Mouse (Mus musculus) MEL (cell line): ENCODE results near the gene Gpr150. TPM values are rescaled to one million over a fixed set of nuclear protein-coding genes. Genes with fewer than 3 reads are reported as not detected.

Source experiments
- DNase-seq: peaks from one replicate; pipeline ENCODE4 v3.0.0; 2011; ENCODE audit warnings: low read depth, low spot score
- H3K27ac ChIP-seq: 2 replicates; pipeline ENCODE4 v1.5.1; 2012; ENCODE audit warnings: low read depth, mild to moderate bottlenecking, control low read depth, low read length, moderate library complexity; ENCODE audit not compliant: control insufficient read depth
- H3K27me3 ChIP-seq, 2 experiments: fragments of 150-350 bp in 1 of 2; sonication (generic) in 1 of 2; 2 replicates each; pipeline ENCODE4 v1.6.1; 2012; ENCODE audit warnings: low read length in 2 of 2, mild to moderate bottlenecking in 2 of 2, improper control_type of control experiment in 1 of 2, moderate library complexity in 1 of 2; ENCODE audit not compliant: insufficient read depth in 2 of 2, control insufficient read depth in 1 of 2
- H3K36me3 ChIP-seq, 2 experiments: 2 replicates each; pipeline ENCODE4 v1.6.1; 2012 to 2014; ENCODE audit warnings: low read length in 2 of 2, improper control_type of control experiment in 1 of 2, inconsistent platforms in 1 of 2, mild to moderate bottlenecking in 1 of 2; ENCODE audit not compliant: insufficient read depth in 2 of 2, control insufficient read depth in 1 of 2
- H3K4me1 ChIP-seq, 2 experiments: fragments of 150-350 bp in 1 of 2; sonication (generic) in 1 of 2; 2 replicates each; pipeline ENCODE4 v1.6.1; 2012; ENCODE audit warnings: low read length in 2 of 2, improper control_type of control experiment in 1 of 2, mild to moderate bottlenecking in 1 of 2; ENCODE audit not compliant: insufficient read depth in 2 of 2, control insufficient read depth in 1 of 2
- H3K4me3 ChIP-seq, 2 experiments: fragments of 150-350 bp in 1 of 2; sonication (generic) in 1 of 2; 2 replicates each; pipeline ENCODE4 v1.5.1; 2012; ENCODE audit warnings: low read depth in 2 of 2, low read length in 2 of 2, mild to moderate bottlenecking in 2 of 2, moderate library complexity in 2 of 2, control low read depth in 1 of 2, improper control_type of control experiment in 1 of 2; ENCODE audit not compliant: control insufficient read depth in 1 of 2, insufficient read depth in 1 of 2
- H3K79me2 ChIP-seq: 2 replicates; pipeline ENCODE4 v1.6.1; 2012; ENCODE audit warnings: mild to moderate bottlenecking, low read length, moderate library complexity; ENCODE audit not compliant: control insufficient read depth, poor library complexity, insufficient read depth
- H3K9ac ChIP-seq: 2 replicates; pipeline ENCODE4 v1.6.1; 2012; ENCODE audit warnings: low read depth, mild to moderate bottlenecking, control low read depth, low read length, moderate library complexity; ENCODE audit not compliant: control insufficient read depth, poor library complexity, severe bottlenecking
- H3K9me3 ChIP-seq: fragments of 150-350 bp; sonication (generic); replicated peaks from 2 replicates; pipeline ENCODE4 v1.6.1; 2012; ENCODE audit warnings: mild to moderate bottlenecking, low read length, improper control_type of control experiment, moderate library complexity; ENCODE audit not compliant: insufficient read depth
- BHLHE40 ChIP-seq: IDR thresholded peaks from 2 replicates; pipeline ENCODE4 v1.6.1; 2012; ENCODE audit warnings: low read depth, mild to moderate bottlenecking, inconsistent platforms, low read length, improper control_type of control experiment, borderline replicate concordance
- CHD1 ChIP-seq: IDR thresholded peaks from 2 replicates; pipeline ENCODE4 v1.6.1; 2012; ENCODE audit warnings: low read depth, mild to moderate bottlenecking, inconsistent platforms, low read length, improper control_type of control experiment
- CHD2 ChIP-seq: IDR thresholded peaks from 2 replicates; pipeline ENCODE4 v1.6.1; 2011; ENCODE audit warnings: low read length, improper control_type of control experiment
- CTCF ChIP-seq, 3 experiments: IDR thresholded peaks in 2 of 3; conservative IDR thresholded peaks in 1 of 3; 2 replicates each; pipeline ENCODE4 v1.5.1; 2011 to 2012; ENCODE audit warnings: low read length in 3 of 3, low read depth in 2 of 3, mild to moderate bottlenecking in 2 of 3, improper control_type of control experiment in 1 of 3, inconsistent platforms in 1 of 3, mixed read lengths in 1 of 3, moderate library complexity in 1 of 3; ENCODE audit not compliant: control insufficient read depth in 1 of 3, insufficient read depth in 1 of 3, poor library complexity in 1 of 3, severe bottlenecking in 1 of 3
- ETS1 ChIP-seq: IDR thresholded peaks from 2 replicates; pipeline ENCODE4 v1.6.1; 2012; ENCODE audit warnings: low read depth, mild to moderate bottlenecking, inconsistent platforms, low read length, improper control_type of control experiment, moderate library complexity
- KAT2A ChIP-seq: conservative IDR thresholded peaks from 2 replicates; pipeline ENCODE4 v1.6.1; 2012; ENCODE audit warnings: low read depth, low read length, improper control_type of control experiment, inconsistent platforms
- MAX ChIP-seq: IDR thresholded peaks from 2 replicates; pipeline ENCODE4 v1.6.1; 2011; ENCODE audit warnings: low read length, improper control_type of control experiment
- MEF2A ChIP-seq: IDR thresholded peaks from 2 replicates; pipeline ENCODE4 v1.6.1; 2014; ENCODE audit warnings: low read depth, mild to moderate bottlenecking, inconsistent platforms, low read length, improper control_type of control experiment; ENCODE audit not compliant: poor library complexity, insufficient replicate concordance, severe bottlenecking; ENCODE audit errors: extremely low read depth
- MXI1 ChIP-seq: IDR thresholded peaks from 2 replicates; pipeline ENCODE4 v1.6.1; 2011; ENCODE audit warnings: mild to moderate bottlenecking, low read depth, low read length, improper control_type of control experiment
- MYC ChIP-seq: IDR thresholded peaks from 2 replicates; pipeline ENCODE4 v1.6.1; 2011; ENCODE audit warnings: low read depth, mild to moderate bottlenecking, low read length, improper control_type of control experiment, moderate library complexity
- NRF1 ChIP-seq: IDR thresholded peaks from 2 replicates; pipeline ENCODE4 v1.6.1; 2014; ENCODE audit warnings: low read depth, mild to moderate bottlenecking, inconsistent platforms, low read length, improper control_type of control experiment, moderate library complexity; ENCODE audit not compliant: poor library complexity, insufficient read depth, severe bottlenecking
- POLR2A ChIP-seq, 2 experiments: IDR thresholded peaks; 2 replicates each; pipeline ENCODE4 v1.6.1; 2011 to 2012; ENCODE audit warnings: low read length in 2 of 2, mild to moderate bottlenecking in 2 of 2, control low read depth in 1 of 2, improper control_type of control experiment in 1 of 2, low read depth in 1 of 2, moderate library complexity in 1 of 2; ENCODE audit not compliant: control insufficient read depth in 1 of 2, insufficient read depth in 1 of 2, poor library complexity in 1 of 2
- POLR2AphosphoS2 ChIP-seq: IDR thresholded peaks from 2 replicates; pipeline ENCODE4 v1.6.1; 2011; ENCODE audit warnings: low read length, improper control_type of control experiment
- RAD21 ChIP-seq: IDR thresholded peaks from 2 replicates; pipeline ENCODE4 v1.6.1; 2011; ENCODE audit warnings: mild to moderate bottlenecking, low read depth, low read length, improper control_type of control experiment
- RCOR1 ChIP-seq: IDR thresholded peaks from 2 replicates; pipeline ENCODE4 v1.6.1; 2012; ENCODE audit warnings: low read depth, mild to moderate bottlenecking, inconsistent platforms, low read length, improper control_type of control experiment
- SMC3 ChIP-seq: IDR thresholded peaks from 2 replicates; pipeline ENCODE4 v1.6.1; 2011; ENCODE audit warnings: low read depth, low read length, improper control_type of control experiment
- TAL1 ChIP-seq: IDR thresholded peaks from 2 replicates; pipeline ENCODE4 v1.6.1; 2012; ENCODE audit warnings: mild to moderate bottlenecking, inconsistent platforms, low read length, moderate library complexity, mixed read lengths
- TCF12 ChIP-seq: IDR thresholded peaks from 2 replicates; pipeline ENCODE4 v1.6.1; 2014; ENCODE audit warnings: low read depth, mild to moderate bottlenecking, inconsistent platforms, low read length, improper control_type of control experiment, moderate library complexity
- USF2 ChIP-seq, 2 experiments: IDR thresholded peaks; 2 replicates each; pipeline ENCODE4 v1.6.1; 2011 to 2012; ENCODE audit warnings: improper control_type of control experiment in 2 of 2, low read length in 2 of 2, borderline replicate concordance in 1 of 2, inconsistent platforms in 1 of 2, low read depth in 1 of 2, mild to moderate bottlenecking in 1 of 2; ENCODE audit not compliant: insufficient read depth in 1 of 2
- ZC3H11A ChIP-seq: IDR thresholded peaks from 2 replicates; pipeline ENCODE4 v1.6.1; 2012; ENCODE audit warnings: low read depth, mild to moderate bottlenecking, inconsistent platforms, low read length, improper control_type of control experiment
- ZKSCAN1 ChIP-seq: IDR thresholded peaks from 2 replicates; pipeline ENCODE4 v1.6.1; 2012; ENCODE audit warnings: low read depth, mild to moderate bottlenecking, inconsistent platforms, low read length, improper control_type of control experiment, moderate library complexity
- ZMIZ1 ChIP-seq: IDR thresholded peaks from 2 replicates; pipeline ENCODE4 v1.6.1; 2012; ENCODE audit warnings: low read depth, mild to moderate bottlenecking, inconsistent platforms, low read length, improper control_type of control experiment, moderate library complexity
- polyA plus RNA-seq, 2 experiments: library from polyadenylated mRNA; stranded (reverse) in 1 of 2; unstranded in 1 of 2; fragments of >175 nt in 1 of 2; fragments of >200 nt in 1 of 2; gene quantifications; 2 replicates each; pipeline versions ENCODE4 v1.2.1 to v1.2.4; 2012; ENCODE audit warnings: low replicate concordance in 2 of 2, low read depth in 1 of 2; ENCODE audit not compliant: insufficient read length in 2 of 2, insufficient read depth in 1 of 2, missing spikeins in 1 of 2
- total RNA-seq: library from RNA; depleted of rRNA; stranded (reverse); fragments of 300-350 nt; gene quantifications from 2 replicates; pipeline ENCODE4 v1.2.3, GENCODE M21; 2012

The Gpr150 gene
- total and polyA plus RNA-seq, 3 experiments = not detected

DNA sequence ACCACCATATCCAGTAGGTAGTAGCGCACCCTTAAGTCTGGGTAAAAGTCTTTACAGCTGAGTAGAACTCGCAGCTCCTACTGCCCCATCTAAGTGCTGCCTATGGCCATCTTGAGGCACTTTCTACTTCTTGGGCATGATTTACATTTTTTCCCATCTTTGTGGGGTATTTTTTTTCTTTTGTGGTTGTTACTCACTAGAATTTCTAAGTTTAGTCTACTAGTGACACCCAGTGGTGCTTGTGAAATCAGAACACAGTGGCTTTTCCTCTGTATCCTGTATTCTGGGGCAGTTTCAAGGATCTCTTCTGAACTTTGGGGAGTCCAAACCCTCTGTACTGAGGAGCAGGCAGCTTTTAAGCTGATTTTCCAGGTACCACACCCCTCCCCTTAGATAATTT is 35.0 kb downstream of the Gpr150 start:
- no peak overlapping the region for H3K9ac ChIP-seq
- H3K4me3 ChIP-seq = no peak overlapping the region
- peaks cover 0 to 3% of the 10 kb centered on the region in 2 experiments; a peak in 2 of 4 replicates for H3K36me3 ChIP-seq
- TF ChIP-seq CTCF (IDR thresholded peaks at IDR 0.05 in 2 of 3, conservative IDR thresholded peaks at IDR 0.05 in 1 of 3; ENCODE audit: control insufficient read depth in 1 of 3, insufficient read depth in 1 of 3, low read depth in 2 of 3, low read length in 3 of 3, poor library complexity in 1 of 3, severe bottlenecking in 1 of 3) = peak in 1 of 3 experiments; percentile 15; a peak in 1 of 6 replicates
- TF ChIP-seq RAD21 = peak; percentile 13; the same call in 1 of the 2 replicates
- TF ChIP-seq SMC3 = peak; percentile 21; the same call in 1 of the 2 replicates
- no peak for TF ChIP-seq POLR2AphosphoS2
- H3K79me2 ChIP-seq = peaks cover 6% of the 10 kb centered on the region
- H3K4me1 ChIP-seq = peaks cover 0 to 5% of the 10 kb centered on the region in 2 experiments; a peak in 2 of 4 replicates
- DNase-seq = no peak
- no peak overlapping the region for H3K27ac ChIP-seq
- H3K9me3 ChIP-seq = no peaks in the 10 kb centered on the region
- H3K27me3 ChIP-seq = no peaks in the 10 kb centered on the region

DNA sequence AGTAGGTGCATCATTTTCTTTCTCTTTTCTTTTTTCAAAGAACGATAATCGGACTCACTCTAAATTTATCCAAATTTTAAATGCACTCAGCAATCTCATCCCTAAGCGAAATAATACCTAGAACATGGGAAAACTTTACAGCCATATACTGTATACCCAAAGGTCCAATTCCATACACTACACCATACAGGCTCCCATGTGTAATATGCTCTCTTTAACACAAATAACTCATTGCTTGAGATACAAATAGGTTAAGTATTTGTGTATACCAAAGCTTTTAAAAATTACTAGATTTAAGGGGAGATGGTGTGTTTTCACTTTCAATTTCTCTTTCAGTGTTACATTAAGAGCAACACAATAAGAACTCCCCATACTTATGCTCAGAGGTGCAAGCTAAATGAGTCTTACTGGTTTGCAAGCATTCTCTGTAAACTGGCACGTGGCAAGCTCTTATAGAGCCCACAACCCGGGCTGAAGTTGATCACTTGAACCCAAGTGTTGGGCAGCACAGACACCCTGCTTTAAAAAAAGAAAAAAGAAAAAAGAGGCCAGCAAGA is 37.9 kb downstream of the Gpr150 start:
- peaks cover 16% of the 10 kb centered on the region for H3K79me2 ChIP-seq
- H3K4me3 ChIP-seq = peak overlapping the region; percentile 27 to 44
- peak overlapping the region; percentile 32 for H3K9ac ChIP-seq
- H3K4me1 ChIP-seq = peaks cover 8 to 11% of the 10 kb centered on the region in 2 experiments
- H3K36me3 ChIP-seq = peaks cover 0 to 14% of the 10 kb centered on the region in 2 experiments; a peak in 2 of 4 replicates
- no peak overlapping the region for H3K27ac ChIP-seq
- no peaks in the 10 kb centered on the region for H3K9me3 ChIP-seq
- H3K27me3 ChIP-seq = no peaks in the 10 kb centered on the region
- TF ChIP-seq ZMIZ1 = no peak
- no peak for TF ChIP-seq TAL1
- no peak for TF ChIP-seq ZKSCAN1
- TF ChIP-seq MEF2A = no peak
- TF ChIP-seq MXI1 = no peak
- no peak for DNase-seq

DNA sequence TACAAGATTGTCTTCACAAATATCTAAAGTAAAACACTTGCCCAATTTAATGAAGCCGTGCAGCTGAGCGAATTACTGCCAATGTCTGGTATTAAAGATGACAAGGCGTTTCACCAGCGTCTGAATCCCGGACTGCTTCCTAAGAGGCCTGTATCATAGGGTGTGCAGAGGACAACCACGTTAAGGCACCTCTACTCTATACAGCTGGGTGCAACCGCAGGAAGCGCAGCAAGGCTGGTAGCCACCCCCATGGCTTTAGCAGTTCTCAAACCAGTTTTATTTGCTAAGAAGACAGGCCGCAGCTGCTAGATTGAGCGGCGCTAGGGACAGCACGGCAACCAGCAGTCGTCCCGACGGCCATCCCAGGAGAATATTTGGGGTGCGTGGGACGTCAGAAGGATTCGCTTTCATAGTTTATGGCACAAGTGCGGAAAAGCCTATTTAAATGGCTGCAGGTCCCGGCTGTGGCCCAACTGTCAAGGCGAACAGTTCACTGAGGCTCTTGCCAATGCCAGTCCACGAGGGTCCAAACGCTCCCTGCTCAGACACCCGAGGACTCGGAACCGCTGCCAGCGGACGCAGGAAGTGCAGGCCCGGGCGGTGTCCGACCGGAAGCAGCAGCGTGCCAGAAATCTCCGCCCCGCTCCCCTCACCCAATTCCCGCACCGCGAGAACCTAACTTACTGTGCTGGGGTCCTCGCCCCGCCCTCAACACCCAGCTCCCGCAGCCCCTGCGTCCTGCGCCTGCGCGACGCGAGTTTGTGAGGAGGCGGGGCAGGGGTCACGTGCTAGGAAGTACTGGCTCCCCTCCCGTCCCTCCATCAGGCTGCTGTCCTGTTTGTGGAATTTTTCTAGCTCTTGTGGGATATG is 38.6 kb downstream of the Gpr150 start, which contains the start of gene Rfesd:
Rfesd (minus strand) TSS at position 746 of the 870 bp plus-strand sequence.
- Histone ChIP-seq H3K9ac (peak within 1 kb of the TSS; percentile 96), H3K79me2 (peaks cover 21% of the 10 kb centered on the region), H3K4me1 (peaks cover 15% of the 10 kb centered on the region in 2 experiments), H3K27ac (peak within 1 kb of the TSS; percentile 90), H3K36me3 (peaks cover 0 to 19% of the 10 kb centered on the region in 2 experiments; a peak in 3 of 4 replicates), H3K27me3 (no peaks in the 10 kb centered on the region), H3K4me3 (peak within 1 kb of the TSS; percentile 70 to 94), H3K9me3 (no peaks in the 10 kb centered on the region)
- peak; percentile 98 for DNase-seq
- TF ChIP-seq MYC (peak; percentile 79), TCF12 (peak; percentile 61; the same call in 1 of the 2 replicates), KAT2A (no peak; the same call in 1 of the 2 replicates), ZC3H11A (no peak), MAX (peak; percentile 83), RCOR1 (0 out of 2 replicates have a peak, but pooled peaks have one; percentile 40), NRF1 (peak; percentile 94), CHD1 (no peak), CHD2 (peak; percentile 93), ETS1 (peak; percentile 17; the same call in 1 of the 2 replicates), POLR2A (IDR thresholded peaks at IDR 0.05; ENCODE audit: control insufficient read depth in 1 of 2, insufficient read depth in 1 of 2, low read depth in 1 of 2, low read length in 2 of 2, poor library complexity in 1 of 2) (peak; percentile 72 to 96; a peak in 3 of 4 replicates), BHLHE40 (peak; percentile 79; the same call in 1 of the 2 replicates), RAD21 (no peak), USF2 (IDR thresholded peaks at IDR 0.05; ENCODE audit: borderline replicate concordance in 1 of 2, insufficient read depth in 1 of 2, low read depth in 1 of 2, low read length in 2 of 2) (peak in 1 of 2 experiments; percentile 79; a peak in 2 of 4 replicates)
